15 mouse cellular contexts compared by ENCODE assay signal in the genomic region with DNA sequence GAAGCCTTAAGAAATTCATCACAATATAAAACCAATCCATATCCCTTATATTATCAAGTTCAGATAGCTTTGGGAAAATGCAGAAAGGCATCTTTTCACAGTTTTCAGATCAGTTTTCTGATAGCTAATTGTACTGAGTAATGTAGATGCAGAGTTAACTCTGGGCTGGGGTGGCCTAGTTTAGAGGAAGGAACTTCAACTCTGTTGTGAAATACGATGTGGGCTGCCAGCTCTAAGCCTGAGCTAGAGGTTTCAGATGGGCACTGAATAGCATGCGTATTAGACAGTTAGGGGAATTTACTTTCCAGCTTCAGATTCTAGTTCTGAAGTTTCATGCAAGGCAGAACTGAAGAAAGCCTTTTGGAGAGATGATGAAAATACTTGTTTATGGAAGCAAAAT.
"Had no signal": no experiment of that assay in that cellular context is flagged by ENCODE, and none has a peak within 500 bp of the region (broad histone marks: within the 10 kb centered on the region; RNA-seq: fewer than 3 reads in every experiment).

No protein-coding gene starts in this region.

- ATAC-seq: liver, postnatal 0 days; lung, postnatal 0 days; midbrain, embryonic 16.5 days had no signal

- DNase-seq: liver, postnatal 0 days; lung, adult 2 months; lung, postnatal 14 days; lung, postnatal 36 days; midbrain, embryonic 14.5 days; retina, postnatal 1 day; right cerebral cortex, adult 18-20 months; right cerebral cortex, postnatal 25 days; right cerebral cortex, postnatal 4 days; spleen, adult 18-20 months; thymus, adult 18-20 months; thymus, postnatal 14 days; thymus, postnatal 36 days had no signal
